Mouse (Mus musculus): ENCODE results near the gene Trpm8. TPM values are rescaled to one million over a fixed set of nuclear protein-coding genes. Genes with fewer than 3 reads are reported as not detected.

Trpm8 gene
- polyA plus RNA-seq, 1 experiment = 0.02 TPM

- H3ac ChIP-seq (ENCODE audit: control insufficient read depth, insufficient read length) = no peak overlapping the region
- H3K79me2 ChIP-seq (ENCODE audit: control insufficient read depth, insufficient read depth) = no peaks in the 10 kb centered on the region
- TF ChIP-seq POLR2A (IDR thresholded peaks at IDR 0.05; ENCODE audit: insufficient read length, low read depth) (no peak), REST (IDR thresholded peaks at IDR 0.05; ENCODE audit: insufficient read depth, insufficient read length) (no peak), E2F4 (IDR thresholded peaks at IDR 0.05; ENCODE audit: insufficient read depth) (no peak), TCF12 (IDR thresholded peaks at IDR 0.05; ENCODE audit: insufficient read depth, poor library complexity, severe bottlenecking) (no peak), MYOG (IDR thresholded peaks at IDR 0.05; ENCODE audit: control insufficient read depth in 1 of 3, insufficient read depth in 1 of 3, insufficient read length in 2 of 3, low read depth in 2 of 3) (no peak), MAX (IDR thresholded peaks at IDR 0.05; ENCODE audit: low read depth) (no peak), CEBPB (IDR thresholded peaks at IDR 0.05; ENCODE audit: insufficient read depth, poor library complexity, severe bottlenecking) (no peak), TCF3 (IDR thresholded peaks at IDR 0.05; ENCODE audit: insufficient read length, low read depth) (no peak), USF1 (IDR thresholded peaks at IDR 0.05; ENCODE audit: low read depth) (no peak), POLR2AphosphoS2 (IDR thresholded peaks at IDR 0.05; ENCODE audit: insufficient read length, low read depth) (no peak), SRF (IDR thresholded peaks at IDR 0.05; ENCODE audit: control insufficient read depth, insufficient read length, low read depth) (no peak), MYOD1 (IDR thresholded peaks at IDR 0.05; ENCODE audit: control insufficient read depth in 1 of 3, insufficient read length in 2 of 3, low read depth in 2 of 3) (no peak)
- no peaks in the 10 kb centered on the region for H3K36me3 ChIP-seq (ENCODE audit: control insufficient read depth, insufficient read depth)
- no peak overlapping the region for H3K4me3 ChIP-seq
- no peaks in the 10 kb centered on the region for H3K27me3 ChIP-seq (ENCODE audit: control insufficient read depth, insufficient read depth, insufficient read length)
- H3K4me2 ChIP-seq (ENCODE audit: low read depth) = no peak overlapping the region
Observed at GRCm38 (mm10) chr1:88284946-88285320, 7.5 kb downstream of the Trpm8 start.

DNA sequence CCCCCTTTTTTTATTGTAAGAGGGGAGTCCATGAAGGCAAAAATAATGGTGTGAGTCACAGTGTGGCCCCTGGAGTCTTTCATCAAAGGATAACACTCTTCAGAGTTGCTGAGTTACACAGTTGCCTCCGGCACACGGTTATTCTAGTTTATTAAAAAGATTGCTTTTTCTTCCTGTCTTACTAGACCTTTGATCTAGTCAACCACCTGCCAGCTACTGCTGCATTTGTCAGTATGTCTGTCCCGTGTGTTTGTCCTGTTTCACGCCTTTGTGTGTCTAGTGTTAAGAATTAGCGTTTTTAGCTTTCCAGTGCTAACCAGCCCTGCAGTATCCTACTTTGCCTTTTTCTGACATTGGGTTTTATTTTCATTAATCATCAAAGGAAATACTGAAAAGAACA, 8.2 kb downstream of the Trpm8 start:
- TF ChIP-seq POLR2AphosphoS2 (IDR thresholded peaks at IDR 0.05; ENCODE audit: insufficient read length, low read depth) (no peak), SRF (IDR thresholded peaks at IDR 0.05; ENCODE audit: control insufficient read depth, insufficient read length, low read depth) (no peak), MYOG (IDR thresholded peaks at IDR 0.05; ENCODE audit: control insufficient read depth in 1 of 3, insufficient read depth in 1 of 3, insufficient read length in 2 of 3, low read depth in 2 of 3) (no peak), TCF12 (IDR thresholded peaks at IDR 0.05; ENCODE audit: insufficient read depth, poor library complexity, severe bottlenecking) (no peak)
- Histone ChIP-seq H3ac (ENCODE audit: control insufficient read depth, insufficient read length) (no peak overlapping the region), H3K4me3 (no peak overlapping the region), H3K4me2 (ENCODE audit: low read depth) (no peak overlapping the region), H3K79me2 (ENCODE audit: control insufficient read depth, insufficient read depth) (no peaks in the 10 kb centered on the region), H3K36me3 (ENCODE audit: control insufficient read depth, insufficient read depth) (no peaks in the 10 kb centered on the region), H3K27me3 (ENCODE audit: control insufficient read depth, insufficient read depth, insufficient read length) (no peaks in the 10 kb centered on the region)

DNA sequence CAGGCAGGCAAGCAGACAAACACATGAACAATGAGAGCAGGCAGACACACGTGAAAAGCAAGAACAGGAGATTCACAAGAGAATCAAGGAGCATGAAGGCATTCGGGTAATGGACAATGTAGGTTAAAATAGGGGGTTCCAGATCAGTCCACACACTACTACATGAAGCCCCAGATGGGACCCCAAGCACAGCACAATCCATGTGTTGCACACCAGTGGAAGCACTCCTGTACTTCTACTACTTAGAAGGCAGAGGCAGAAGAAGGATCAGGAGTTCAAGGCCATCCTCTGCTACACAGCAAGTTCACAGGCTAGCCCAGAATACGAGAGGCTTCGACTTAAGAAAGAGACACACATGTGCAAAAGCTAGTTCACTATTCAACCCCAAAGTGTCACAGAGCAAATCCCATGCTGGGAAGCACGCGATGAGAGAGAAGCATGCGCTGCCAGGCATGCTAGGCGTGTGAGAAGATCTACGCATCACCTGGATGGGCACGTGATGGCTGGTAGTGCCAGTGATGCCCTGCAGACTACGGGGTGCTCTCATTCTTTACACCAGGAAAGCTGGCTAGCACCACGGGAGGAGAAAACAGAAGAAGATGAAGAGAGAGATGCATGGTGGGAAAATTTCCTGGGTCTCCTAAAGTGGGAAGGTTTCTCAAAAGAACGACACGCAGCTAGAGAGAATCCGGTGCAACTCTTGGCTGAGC, 8.8 kb downstream of the Trpm8 start:
- no peak for TF ChIP-seq TCF3 (IDR thresholded peaks at IDR 0.05; ENCODE audit: insufficient read length, low read depth)
- TF ChIP-seq MYOG (IDR thresholded peaks at IDR 0.05; ENCODE audit: control insufficient read depth in 1 of 3, insufficient read depth in 1 of 3, insufficient read length in 2 of 3, low read depth in 2 of 3) = peak in 1 of 3 experiments; percentile 18
- Histone ChIP-seq H3K36me3 (ENCODE audit: control insufficient read depth, insufficient read depth) (no peaks in the 10 kb centered on the region), H3K27me3 (ENCODE audit: control insufficient read depth, insufficient read depth, insufficient read length) (no peaks in the 10 kb centered on the region), H3K4me2 (ENCODE audit: low read depth) (no peak overlapping the region), H3K79me2 (ENCODE audit: control insufficient read depth, insufficient read depth) (no peaks in the 10 kb centered on the region), H3ac (ENCODE audit: control insufficient read depth, insufficient read length) (no peak overlapping the region), H3K4me3 (no peak overlapping the region)

GRCm38 (mm10) chr1:88286887-88287696, 9.6 kb downstream of the Trpm8 start:
- Histone ChIP-seq H3ac (ENCODE audit: control insufficient read depth, insufficient read length) (no peak overlapping the region), H3K36me3 (ENCODE audit: control insufficient read depth, insufficient read depth) (no peaks in the 10 kb centered on the region), H3K79me2 (ENCODE audit: control insufficient read depth, insufficient read depth) (no peaks in the 10 kb centered on the region), H3K4me3 (no peak overlapping the region), H3K27me3 (ENCODE audit: control insufficient read depth, insufficient read depth, insufficient read length) (no peaks in the 10 kb centered on the region), H3K4me2 (ENCODE audit: low read depth) (peak overlapping the region; percentile 16)
- no peak for TF ChIP-seq MYOD1 (IDR thresholded peaks at IDR 0.05; ENCODE audit: control insufficient read depth in 1 of 3, insufficient read length in 2 of 3, low read depth in 2 of 3)
- no peak for TF ChIP-seq USF1 (IDR thresholded peaks at IDR 0.05; ENCODE audit: low read depth)
- TF ChIP-seq TCF3 (IDR thresholded peaks at IDR 0.05; ENCODE audit: insufficient read length, low read depth) = no peak
- TF ChIP-seq MAX (IDR thresholded peaks at IDR 0.05; ENCODE audit: low read depth) = no peak
- TF ChIP-seq E2F4 (IDR thresholded peaks at IDR 0.05; ENCODE audit: insufficient read depth) = no peak
- no peak for TF ChIP-seq POLR2A (IDR thresholded peaks at IDR 0.05; ENCODE audit: insufficient read length, low read depth)
- no peak for TF ChIP-seq CEBPB (IDR thresholded peaks at IDR 0.05; ENCODE audit: insufficient read depth, poor library complexity, severe bottlenecking)
- TF ChIP-seq SRF (IDR thresholded peaks at IDR 0.05; ENCODE audit: control insufficient read depth, insufficient read length, low read depth) = no peak
- TF ChIP-seq MYOG (IDR thresholded peaks at IDR 0.05; ENCODE audit: control insufficient read depth in 1 of 3, insufficient read depth in 1 of 3, insufficient read length in 2 of 3, low read depth in 2 of 3) = no peak
- no peak for TF ChIP-seq POLR2AphosphoS2 (IDR thresholded peaks at IDR 0.05; ENCODE audit: insufficient read length, low read depth)
- no peak for TF ChIP-seq REST (IDR thresholded peaks at IDR 0.05; ENCODE audit: insufficient read depth, insufficient read length)

GRCm38 (mm10) chr1:88287697-88287980, 10.2 kb downstream of the Trpm8 start:
- Histone ChIP-seq H3K27me3 (ENCODE audit: control insufficient read depth, insufficient read depth, insufficient read length) (no peaks in the 10 kb centered on the region), H3K79me2 (ENCODE audit: control insufficient read depth, insufficient read depth) (no peaks in the 10 kb centered on the region), H3K36me3 (ENCODE audit: control insufficient read depth, insufficient read depth) (no peaks in the 10 kb centered on the region), H3K4me3 (no peak overlapping the region), H3ac (ENCODE audit: control insufficient read depth, insufficient read length) (no peak overlapping the region), H3K4me2 (ENCODE audit: low read depth) (peak overlapping the region; percentile 16)
- TF ChIP-seq E2F4 (IDR thresholded peaks at IDR 0.05; ENCODE audit: insufficient read depth) = no peak
- TF ChIP-seq SRF (IDR thresholded peaks at IDR 0.05; ENCODE audit: control insufficient read depth, insufficient read length, low read depth) = no peak
- TF ChIP-seq TCF3 (IDR thresholded peaks at IDR 0.05; ENCODE audit: insufficient read length, low read depth) = no peak
- no peak for TF ChIP-seq MYOG (IDR thresholded peaks at IDR 0.05; ENCODE audit: control insufficient read depth in 1 of 3, insufficient read depth in 1 of 3, insufficient read length in 2 of 3, low read depth in 2 of 3)
- TF ChIP-seq TCF12 (IDR thresholded peaks at IDR 0.05; ENCODE audit: insufficient read depth, poor library complexity, severe bottlenecking) = no peak
- TF ChIP-seq MYOD1 (IDR thresholded peaks at IDR 0.05; ENCODE audit: control insufficient read depth in 1 of 3, insufficient read length in 2 of 3, low read depth in 2 of 3) = no peak
- no peak for TF ChIP-seq USF1 (IDR thresholded peaks at IDR 0.05; ENCODE audit: low read depth)
- no peak for TF ChIP-seq POLR2A (IDR thresholded peaks at IDR 0.05; ENCODE audit: insufficient read length, low read depth)
- no peak for TF ChIP-seq POLR2AphosphoS2 (IDR thresholded peaks at IDR 0.05; ENCODE audit: insufficient read length, low read depth)
- TF ChIP-seq REST (IDR thresholded peaks at IDR 0.05; ENCODE audit: insufficient read depth, insufficient read length) = no peak
